Mouse (Mus musculus): ENCODE data around the gene Wdfy3. TPM values are rescaled to one million over a fixed set of nuclear protein-coding genes. Genes with fewer than 3 reads are reported as not detected.

Wdfy3 gene
- polyA plus RNA-seq, 1 experiment, result 24.5 TPM

- peaks cover 2% of the 10 kb centered on the region for H3K4me1 ChIP-seq (ENCODE audit: control insufficient read depth, insufficient read depth, low read length)
- H3K27ac ChIP-seq (ENCODE audit: control insufficient read depth, insufficient read depth, low read depth, low read length), result no peak overlapping the region
- H3K4me3 ChIP-seq (ENCODE audit: control insufficient read depth, low read depth, low read length), result no peak overlapping the region
- no peaks in the 10 kb centered on the region for H3K36me3 ChIP-seq (ENCODE audit: control insufficient read depth, insufficient read depth, low read length)
- no peaks in the 10 kb centered on the region for H3K27me3 ChIP-seq (ENCODE audit: control insufficient read depth, insufficient read depth, low read length)
- no peak for TF ChIP-seq CTCF (IDR thresholded peaks at IDR 0.05; ENCODE audit: control insufficient read depth, insufficient read depth, insufficient replicate concordance, low read depth, low read length)
- TF ChIP-seq POLR2A (IDR thresholded peaks at IDR 0.05; ENCODE audit: control insufficient read depth, low read depth, low read length), result no peak
These were observed 25.9 kb upstream of the Wdfy3 start for GRCm38 (mm10) chr5:102095576-102095975.

GRCm38 (mm10) chr5:102090686-102091085, 21.0 kb upstream of the Wdfy3 start:
- H3K4me1 ChIP-seq (ENCODE audit: control insufficient read depth, insufficient read depth, low read length), result no peaks in the 10 kb centered on the region; the same call in none of the 2 replicates
- H3K27ac ChIP-seq (ENCODE audit: control insufficient read depth, insufficient read depth, low read depth, low read length), result no peak overlapping the region
- TF ChIP-seq POLR2A (IDR thresholded peaks at IDR 0.05; ENCODE audit: control insufficient read depth, low read depth, low read length) (no peak), CTCF (IDR thresholded peaks at IDR 0.05; ENCODE audit: control insufficient read depth, insufficient read depth, insufficient replicate concordance, low read depth, low read length) (no peak)
- no peaks in the 10 kb centered on the region for H3K27me3 ChIP-seq (ENCODE audit: control insufficient read depth, insufficient read depth, low read length)
- H3K36me3 ChIP-seq (ENCODE audit: control insufficient read depth, insufficient read depth, low read length), result no peaks in the 10 kb centered on the region
- H3K4me3 ChIP-seq (ENCODE audit: control insufficient read depth, low read depth, low read length), result no peak overlapping the region

- Histone ChIP-seq H3K36me3 (ENCODE audit: control insufficient read depth, insufficient read depth, low read length) (no peaks in the 10 kb centered on the region), H3K4me3 (ENCODE audit: control insufficient read depth, low read depth, low read length) (no peak overlapping the region), H3K27ac (ENCODE audit: control insufficient read depth, insufficient read depth, low read depth, low read length) (no peak overlapping the region), H3K27me3 (ENCODE audit: control insufficient read depth, insufficient read depth, low read length) (no peaks in the 10 kb centered on the region), H3K4me1 (ENCODE audit: control insufficient read depth, insufficient read depth, low read length) (no peaks in the 10 kb centered on the region)
- TF ChIP-seq CTCF (IDR thresholded peaks at IDR 0.05; ENCODE audit: control insufficient read depth, insufficient read depth, insufficient replicate concordance, low read depth, low read length), result no peak
- no peak for TF ChIP-seq POLR2A (IDR thresholded peaks at IDR 0.05; ENCODE audit: control insufficient read depth, low read depth, low read length)
These were observed 15.3 kb upstream of the Wdfy3 start for GRCm38 (mm10) chr5:102084737-102085705.

GRCm38 (mm10) chr5:102074086-102074485, 4.4 kb upstream of the Wdfy3 start:
- Histone ChIP-seq H3K27me3 (ENCODE audit: control insufficient read depth, insufficient read depth, low read length) (no peaks in the 10 kb centered on the region), H3K4me1 (ENCODE audit: control insufficient read depth, insufficient read depth, low read length) (peaks cover 6% of the 10 kb centered on the region), H3K4me3 (ENCODE audit: control insufficient read depth, low read depth, low read length) (no peak overlapping the region), H3K36me3 (ENCODE audit: control insufficient read depth, insufficient read depth, low read length) (no peaks in the 10 kb centered on the region), H3K27ac (ENCODE audit: control insufficient read depth, insufficient read depth, low read depth, low read length) (no peak overlapping the region)
- no peak for TF ChIP-seq CTCF (IDR thresholded peaks at IDR 0.05; ENCODE audit: control insufficient read depth, insufficient read depth, insufficient replicate concordance, low read depth, low read length)
- TF ChIP-seq POLR2A (IDR thresholded peaks at IDR 0.05; ENCODE audit: control insufficient read depth, low read depth, low read length), result no peak

GRCm38 (mm10) chr5:102072057-102072456, 2.3 kb upstream of the Wdfy3 start:
- Histone ChIP-seq H3K36me3 (ENCODE audit: control insufficient read depth, insufficient read depth, low read length) (no peaks in the 10 kb centered on the region), H3K4me3 (ENCODE audit: control insufficient read depth, low read depth, low read length) (no peak overlapping the region), H3K27me3 (ENCODE audit: control insufficient read depth, insufficient read depth, low read length) (no peaks in the 10 kb centered on the region), H3K4me1 (ENCODE audit: control insufficient read depth, insufficient read depth, low read length) (peaks cover 6% of the 10 kb centered on the region), H3K27ac (ENCODE audit: control insufficient read depth, insufficient read depth, low read depth, low read length) (no peak overlapping the region)
- TF ChIP-seq POLR2A (IDR thresholded peaks at IDR 0.05; ENCODE audit: control insufficient read depth, low read depth, low read length) (no peak), CTCF (IDR thresholded peaks at IDR 0.05; ENCODE audit: control insufficient read depth, insufficient read depth, insufficient replicate concordance, low read depth, low read length) (no peak)

DNA sequence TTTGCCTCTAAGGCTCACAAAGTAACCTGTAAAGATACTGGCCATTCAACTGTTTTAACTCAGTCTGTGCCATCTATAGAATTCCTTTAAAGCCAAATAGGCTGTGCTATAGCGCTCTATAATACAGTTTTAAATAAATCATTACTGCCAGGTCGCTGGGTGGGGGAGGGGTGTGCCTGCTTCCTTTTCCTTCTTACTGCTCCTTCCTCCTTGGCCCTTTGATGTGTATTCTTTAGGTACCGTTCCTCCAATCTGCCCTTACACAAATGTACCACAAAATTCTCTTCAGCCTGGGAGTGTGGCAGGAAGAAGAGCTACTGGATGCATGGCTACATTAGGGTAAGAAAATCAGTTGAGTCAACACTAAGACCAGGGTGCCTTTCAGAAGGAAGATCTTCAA, 1.5 kb upstream of the Wdfy3 start:
- no peak overlapping the region for H3K4me3 ChIP-seq (ENCODE audit: control insufficient read depth, low read depth, low read length)
- no peak overlapping the region for H3K27ac ChIP-seq (ENCODE audit: control insufficient read depth, insufficient read depth, low read depth, low read length)

GRCm38 (mm10) chr5:102070788-102071187, 1.1 kb upstream of the Wdfy3 start:
- TF ChIP-seq POLR2A (IDR thresholded peaks at IDR 0.05; ENCODE audit: control insufficient read depth, low read depth, low read length) (no peak), CTCF (IDR thresholded peaks at IDR 0.05; ENCODE audit: control insufficient read depth, insufficient read depth, insufficient replicate concordance, low read depth, low read length) (no peak)
- Histone ChIP-seq H3K36me3 (ENCODE audit: control insufficient read depth, insufficient read depth, low read length) (no peaks in the 10 kb centered on the region), H3K4me3 (ENCODE audit: control insufficient read depth, low read depth, low read length) (no peak overlapping the region), H3K27ac (ENCODE audit: control insufficient read depth, insufficient read depth, low read depth, low read length) (no peak overlapping the region), H3K4me1 (ENCODE audit: control insufficient read depth, insufficient read depth, low read length) (peaks cover 6% of the 10 kb centered on the region), H3K27me3 (ENCODE audit: control insufficient read depth, insufficient read depth, low read length) (no peaks in the 10 kb centered on the region)

More for the DNA sequence above, 1.5 kb upstream of the Wdfy3 start:
- H3K36me3 ChIP-seq (ENCODE audit: control insufficient read depth, insufficient read depth, low read length), result no peaks in the 10 kb centered on the region
- H3K27me3 ChIP-seq (ENCODE audit: control insufficient read depth, insufficient read depth, low read length), result no peaks in the 10 kb centered on the region
- TF ChIP-seq POLR2A (IDR thresholded peaks at IDR 0.05; ENCODE audit: control insufficient read depth, low read depth, low read length) (no peak), CTCF (IDR thresholded peaks at IDR 0.05; ENCODE audit: control insufficient read depth, insufficient read depth, insufficient replicate concordance, low read depth, low read length) (no peak)
- peaks cover 6% of the 10 kb centered on the region for H3K4me1 ChIP-seq (ENCODE audit: control insufficient read depth, insufficient read depth, low read length)

Data from testis, adult 2 months (tissue).